Mouse (Mus musculus): ENCODE data around the gene Iffo1.

GRCm38 (mm10) chr6:125099421-125099971 is 45.5 kb upstream of the Iffo1 start:
- TF ChIP-seq CTCF (IDR thresholded peaks at IDR 0.05 in 2 of 3, conservative IDR thresholded peaks at IDR 0.05 in 1 of 3; ENCODE audit: control insufficient read depth in 1 of 3, insufficient read depth in 1 of 3, low read depth in 2 of 3, low read length in 3 of 3, poor library complexity in 1 of 3, severe bottlenecking in 1 of 3), result no peak
- no peak for TF ChIP-seq POLR2A (IDR thresholded peaks at IDR 0.05; ENCODE audit: control insufficient read depth in 1 of 2, insufficient read depth in 1 of 2, low read depth in 1 of 2, low read length in 2 of 2, poor library complexity in 1 of 2)
- TF ChIP-seq EP300 (IDR thresholded peaks at IDR 0.05; ENCODE audit: low read depth in 1 of 2, low read length in 2 of 2), result no peak
- no peak for TF ChIP-seq ZKSCAN1 (IDR thresholded peaks at IDR 0.05; ENCODE audit: low read depth, low read length)
- no peak for TF ChIP-seq MAX (IDR thresholded peaks at IDR 0.05; ENCODE audit: low read length)
- TF ChIP-seq USF1 (IDR thresholded peaks at IDR 0.05; ENCODE audit: low read depth, low read length), result no peak
- TF ChIP-seq POLR2AphosphoS5 (IDR thresholded peaks at IDR 0.05; ENCODE audit: borderline replicate concordance, low read depth, low read length), result no peak
- no peak for TF ChIP-seq HCFC1 (IDR thresholded peaks at IDR 0.05; ENCODE audit: low read depth, low read length)
- TF ChIP-seq GATA1 (IDR thresholded peaks at IDR 0.05; ENCODE audit: low read depth, low read length), result no peak
- TF ChIP-seq USF2 (IDR thresholded peaks at IDR 0.05; ENCODE audit: borderline replicate concordance in 1 of 2, insufficient read depth in 1 of 2, low read depth in 1 of 2, low read length in 2 of 2), result no peak
- no peak for TF ChIP-seq MYB (IDR thresholded peaks at IDR 0.05; ENCODE audit: low read depth, low read length)
- no peak for TF ChIP-seq RCOR1 (IDR thresholded peaks at IDR 0.05; ENCODE audit: low read depth, low read length)

Data from MEL (cell line).